Mouse (Mus musculus) embryo, embryonic 10 days (tissue): ENCODE results near the gene Deup1.

Experiments used
- DNase-seq: peaks from one replicate; pipeline ENCODE4 v3.0.0-alpha.2; 2015; ENCODE audit warnings: low spot score

The Deup1 gene

DNA sequence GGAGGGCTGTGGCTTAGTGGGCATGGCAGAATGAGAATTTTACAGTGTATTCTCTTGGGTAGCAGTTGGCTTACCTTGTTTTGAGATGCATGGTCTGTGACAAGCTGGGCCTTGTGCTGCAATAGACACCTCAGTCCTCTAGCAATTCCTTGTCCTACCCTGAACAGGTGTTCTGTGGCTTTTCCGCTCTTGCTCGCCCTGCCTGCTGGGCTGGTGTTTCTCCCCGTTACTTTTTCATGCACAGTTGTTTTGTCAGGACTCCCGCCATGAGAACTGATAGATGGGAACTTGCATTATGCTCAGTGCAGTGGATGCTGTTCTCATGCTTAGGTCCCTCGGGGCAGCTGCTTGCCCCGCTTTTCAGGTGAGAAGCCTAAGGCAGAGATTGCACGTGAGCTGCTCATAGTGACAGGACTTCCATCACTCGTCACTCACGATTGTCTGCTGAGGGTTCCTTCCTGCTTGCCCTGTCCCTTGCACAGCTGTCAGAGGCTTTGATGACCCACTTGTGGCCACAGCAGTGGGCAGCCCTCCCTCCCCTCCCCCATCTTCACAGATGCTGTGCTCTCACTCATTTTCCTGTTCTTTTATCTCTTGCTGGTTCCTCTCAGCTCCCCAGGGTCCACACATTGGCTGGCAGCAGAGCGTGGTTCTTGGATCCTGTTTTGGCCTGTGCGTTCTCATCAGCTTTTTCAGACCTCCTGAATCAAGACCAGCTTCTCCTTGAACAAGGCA lies 94.2 kb downstream of the Deup1 start:
- DNase-seq = no peak

DNA sequence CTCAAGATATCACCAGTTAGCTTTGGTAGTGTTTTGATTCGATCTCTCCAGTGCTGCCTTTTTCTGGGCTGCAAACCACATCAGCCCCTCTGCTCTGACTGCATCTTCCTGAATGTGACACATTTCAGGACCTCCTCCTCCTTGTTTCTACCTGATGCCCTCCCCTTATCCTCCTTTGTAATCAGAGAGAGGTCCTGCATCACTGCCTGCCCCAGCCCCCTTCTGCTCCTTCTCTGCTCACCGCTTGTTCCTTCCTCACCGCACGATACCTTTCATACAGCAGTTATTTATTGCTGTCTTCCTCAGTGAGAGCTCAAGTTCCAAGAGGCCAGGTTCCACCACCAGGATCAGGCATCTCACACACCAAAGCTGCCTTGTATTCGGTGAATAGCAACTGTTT lies 96.5 kb downstream of the Deup1 start:
- no peak for DNase-seq

DNA sequence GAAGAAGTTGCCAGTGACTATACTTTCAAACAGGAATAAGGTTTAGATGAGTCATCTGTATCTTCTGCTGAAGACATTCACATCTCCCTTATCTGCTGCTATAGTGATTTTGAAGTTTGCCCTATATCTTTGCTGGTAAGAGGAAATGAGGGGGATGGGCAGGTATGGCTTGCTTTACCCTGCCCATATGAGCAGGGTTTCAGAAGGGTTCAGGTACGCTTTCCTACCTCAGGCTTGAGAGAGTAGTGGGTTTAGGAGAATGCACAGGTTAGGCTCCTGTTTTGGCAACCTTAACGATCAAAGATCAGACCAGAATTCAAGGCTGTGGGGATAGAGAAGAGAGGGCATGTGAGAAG lies 97.8 kb downstream of the Deup1 start:
- DNase-seq = no peak

DNA sequence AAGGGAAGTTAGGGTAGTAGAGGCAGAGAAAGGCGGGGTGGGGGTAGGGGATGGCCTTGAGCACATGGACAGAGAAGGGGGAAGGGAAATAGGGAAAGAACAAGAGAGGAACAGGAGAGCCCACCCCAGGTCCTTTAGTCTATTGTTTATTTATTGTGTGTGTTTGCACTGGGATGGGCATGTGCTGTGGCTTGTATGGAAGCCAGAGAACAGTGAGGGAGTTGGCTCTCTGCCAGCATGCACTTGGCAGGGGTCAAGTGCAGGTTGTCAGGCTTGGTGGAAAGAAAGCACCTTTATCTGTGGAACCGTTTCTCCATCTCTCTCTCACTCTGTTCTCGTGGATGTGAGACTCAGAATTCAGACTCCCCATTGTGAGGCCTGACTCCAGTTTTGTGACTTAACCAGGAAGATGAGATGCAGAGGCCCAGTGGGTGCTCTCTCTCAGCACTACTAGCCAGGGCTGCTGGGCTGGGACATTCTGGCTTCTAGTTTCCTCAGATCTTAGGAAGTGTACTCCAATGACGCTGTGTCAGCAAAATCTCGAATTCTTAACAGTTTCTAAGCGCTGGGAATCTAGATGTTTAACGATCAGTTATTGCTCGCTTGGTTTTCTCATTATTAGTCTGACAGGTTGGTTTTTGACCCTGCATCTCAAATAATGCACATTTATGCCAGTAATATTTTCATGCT lies 98.3 kb downstream of the Deup1 start:
- no peak for DNase-seq

DNA sequence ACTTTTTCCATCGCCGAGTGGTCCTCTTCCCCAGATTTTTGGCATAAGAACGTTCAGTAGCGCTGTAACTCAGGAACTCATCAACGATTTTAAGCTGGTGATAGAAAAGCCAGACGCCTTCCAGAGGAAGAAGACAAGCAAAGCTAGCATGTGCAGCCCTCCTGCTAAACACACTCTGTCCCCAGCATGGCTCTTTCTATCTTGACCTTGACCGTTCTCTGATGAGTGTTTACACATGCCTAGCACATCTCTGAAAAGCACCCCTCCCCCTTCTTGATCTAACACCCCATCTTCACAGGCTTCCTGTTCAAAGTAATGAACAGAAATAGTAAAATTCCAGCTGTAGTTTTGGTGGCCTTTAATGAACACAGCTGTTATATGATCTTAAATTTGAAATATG lies 99.4 kb downstream of the Deup1 start:
- DNase-seq = no peak

DNA sequence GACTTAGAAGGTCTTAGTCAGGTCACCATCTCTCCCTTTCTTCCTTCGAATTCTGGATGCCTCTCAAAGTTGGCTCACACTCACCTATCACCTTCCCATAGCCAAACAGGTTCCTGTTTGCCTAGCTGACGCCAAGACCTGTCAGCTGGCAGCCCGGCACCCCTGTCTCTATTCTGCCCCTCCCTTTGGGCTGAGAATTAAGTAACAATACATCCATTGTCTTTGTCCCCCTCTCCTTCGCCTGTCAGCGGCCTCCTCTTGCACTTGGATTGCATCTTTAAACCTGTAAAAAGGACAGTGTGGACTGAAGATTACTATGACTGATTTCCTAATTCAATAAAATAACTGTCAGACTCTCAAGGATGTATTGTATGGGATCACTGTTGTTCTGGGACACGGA lies 99.9 kb downstream of the Deup1 start:
- no peak for DNase-seq

DNA sequence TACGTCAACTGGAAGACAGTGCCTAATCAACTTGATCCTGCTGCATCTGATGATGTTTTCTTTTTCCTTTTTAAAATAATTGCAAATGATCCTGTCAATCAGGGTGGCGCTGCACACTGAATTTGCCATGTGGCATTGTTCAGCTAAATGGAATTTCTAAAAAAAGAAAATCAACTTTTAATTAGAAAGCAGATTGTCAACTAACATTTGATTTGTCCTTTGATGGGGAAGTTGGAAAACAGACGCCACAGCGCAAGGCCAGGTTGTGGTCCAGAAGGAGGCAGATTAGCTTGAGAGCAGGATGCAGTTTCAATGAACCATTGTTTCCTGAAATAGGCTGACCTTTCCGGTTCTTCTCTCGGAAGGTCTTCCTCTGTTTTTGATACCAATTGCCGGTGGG lies 101.2 kb downstream of the Deup1 start:
- DNase-seq = no peak

DNA sequence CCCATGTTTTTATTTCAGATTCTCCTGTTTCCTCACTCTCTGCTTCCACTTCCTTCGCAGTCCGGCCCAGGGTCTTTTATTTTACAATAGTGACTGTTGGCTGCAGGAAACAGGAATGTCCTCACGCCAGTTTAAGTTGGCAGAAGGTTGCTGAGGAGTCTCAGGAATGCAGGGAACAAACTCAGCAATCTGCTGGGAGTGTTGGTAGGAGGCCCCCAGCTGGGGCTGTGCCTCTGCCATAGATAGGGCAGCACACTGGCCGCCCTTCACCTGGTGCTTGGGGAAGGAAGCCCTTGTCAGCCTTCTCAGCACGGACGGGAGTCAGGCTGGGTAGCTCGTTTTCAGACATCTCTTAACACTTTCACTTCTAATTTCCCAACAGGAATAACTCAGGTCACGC lies 102.5 kb downstream of the Deup1 start:
- no peak for DNase-seq

DNA sequence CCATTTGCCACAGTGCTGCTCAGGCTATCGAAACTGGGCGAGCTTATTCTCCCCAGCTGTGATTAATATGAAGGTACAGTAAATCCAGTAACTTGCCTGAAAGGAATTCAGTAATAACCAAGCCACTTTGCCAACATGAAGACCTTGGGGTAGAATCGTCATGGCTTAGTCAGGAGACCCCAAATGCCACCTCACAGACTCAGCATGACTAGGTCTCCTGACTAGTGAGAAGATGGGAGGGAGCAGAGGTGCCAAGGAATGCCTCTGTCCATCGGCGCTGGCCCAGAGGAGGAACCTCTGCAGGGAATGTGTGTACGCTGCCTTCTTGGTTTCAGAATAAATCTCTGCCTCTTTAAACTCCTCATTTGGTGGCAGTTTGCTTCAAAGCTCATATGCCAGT lies 104.1 kb downstream of the Deup1 start:
- no peak for DNase-seq

DNA sequence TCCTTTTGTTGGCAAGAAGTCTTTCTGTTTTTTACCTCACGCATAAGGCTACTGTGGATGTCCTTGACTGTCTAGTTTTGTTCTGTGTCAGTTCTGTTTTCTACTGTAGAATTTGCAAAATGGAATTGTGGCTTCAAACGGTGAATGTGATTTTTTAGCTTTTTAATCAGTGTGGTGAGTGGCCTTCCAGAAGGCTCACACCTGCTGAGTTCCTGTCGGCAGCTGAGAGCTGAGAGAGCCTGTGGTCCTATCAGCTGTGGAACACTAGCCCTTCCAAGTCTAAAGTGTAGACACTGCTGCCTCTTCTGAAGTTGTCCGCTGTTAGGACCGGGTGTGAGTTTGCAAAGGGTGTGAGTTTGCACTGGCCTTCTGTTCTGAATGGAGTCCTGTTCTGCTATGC lies 104.8 kb downstream of the Deup1 start:
- DNase-seq = no peak

DNA sequence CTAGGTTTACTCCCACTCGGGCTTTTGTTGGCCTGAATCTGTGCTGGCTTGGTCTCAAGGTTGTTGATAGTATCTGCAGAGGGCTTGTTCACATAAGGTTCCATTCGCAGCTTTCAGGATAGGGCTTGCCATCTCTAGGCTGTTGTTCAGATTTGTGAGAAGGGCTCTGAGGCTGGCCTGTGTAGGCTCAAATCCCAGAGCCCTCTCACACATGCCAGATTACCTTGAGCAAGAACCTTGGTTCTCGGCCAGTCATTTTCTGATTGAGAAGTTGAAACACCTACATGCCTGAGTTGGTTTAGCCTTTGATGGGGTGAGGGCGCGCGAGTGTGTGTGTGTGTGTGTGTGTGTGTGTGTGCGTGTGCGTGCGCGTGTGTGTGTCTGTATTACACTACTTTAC lies 105.4 kb downstream of the Deup1 start:
- DNase-seq = no peak

DNA sequence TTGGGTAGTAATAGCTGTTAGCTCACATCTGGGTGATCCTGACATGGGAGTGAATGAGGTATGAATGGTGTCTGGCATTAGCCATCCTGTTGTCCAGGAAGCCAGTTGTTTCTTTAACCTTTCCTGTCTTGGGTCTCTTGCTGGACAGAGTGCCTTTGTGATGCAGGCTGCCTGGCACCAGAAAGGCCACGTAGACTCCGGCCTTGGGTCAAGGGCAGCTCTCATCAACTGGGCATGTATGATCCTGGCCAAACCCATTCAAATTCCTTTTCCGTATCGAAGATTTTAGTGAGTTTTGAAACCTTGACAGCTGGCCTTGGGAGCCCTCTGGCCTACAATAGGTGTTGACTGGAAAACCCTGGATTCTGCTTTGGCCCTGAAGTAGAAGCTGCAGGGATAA lies 109.8 kb downstream of the Deup1 start:
- no peak for DNase-seq

DNA sequence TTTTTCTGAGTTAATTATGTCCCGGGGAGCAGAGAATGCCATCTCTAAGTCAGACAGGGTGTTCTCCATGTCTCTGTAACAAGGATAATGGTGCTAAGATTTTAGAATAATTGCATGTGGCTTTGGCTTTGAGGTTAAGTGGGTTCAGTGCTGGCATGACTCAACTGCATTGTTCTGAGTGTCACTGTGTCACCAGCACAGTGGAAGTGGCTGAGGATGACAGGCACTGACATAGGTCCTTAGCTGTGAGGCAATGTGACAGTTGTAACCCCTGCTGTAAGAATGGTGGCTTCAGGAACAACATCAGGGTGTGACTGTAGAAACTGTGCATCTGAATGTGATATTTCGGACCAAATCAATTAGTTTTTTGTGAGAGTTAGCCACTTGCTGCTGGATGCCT lies 111.7 kb downstream of the Deup1 start:
- DNase-seq = no peak

DNA sequence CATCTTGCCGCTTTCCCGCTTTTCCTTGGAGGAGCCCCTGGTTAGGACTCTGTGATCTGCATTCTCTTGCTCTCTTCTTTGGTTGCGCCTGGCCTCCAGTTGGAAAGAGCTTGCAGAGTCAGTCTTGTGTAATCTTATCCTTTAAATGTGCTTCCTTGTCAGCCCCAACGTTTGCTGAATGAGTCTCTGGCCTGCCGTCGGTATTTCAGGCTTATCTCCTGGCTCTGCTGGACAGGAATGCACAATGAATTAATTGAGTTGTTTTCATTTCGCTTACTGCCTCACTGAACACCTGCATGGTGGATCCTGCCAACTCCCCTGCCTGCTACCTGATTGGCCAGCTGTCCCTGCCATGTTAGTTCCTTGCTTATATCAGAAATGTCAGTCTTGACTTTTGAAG lies 114.8 kb downstream of the Deup1 start:
- DNase-seq = no peak

DNA sequence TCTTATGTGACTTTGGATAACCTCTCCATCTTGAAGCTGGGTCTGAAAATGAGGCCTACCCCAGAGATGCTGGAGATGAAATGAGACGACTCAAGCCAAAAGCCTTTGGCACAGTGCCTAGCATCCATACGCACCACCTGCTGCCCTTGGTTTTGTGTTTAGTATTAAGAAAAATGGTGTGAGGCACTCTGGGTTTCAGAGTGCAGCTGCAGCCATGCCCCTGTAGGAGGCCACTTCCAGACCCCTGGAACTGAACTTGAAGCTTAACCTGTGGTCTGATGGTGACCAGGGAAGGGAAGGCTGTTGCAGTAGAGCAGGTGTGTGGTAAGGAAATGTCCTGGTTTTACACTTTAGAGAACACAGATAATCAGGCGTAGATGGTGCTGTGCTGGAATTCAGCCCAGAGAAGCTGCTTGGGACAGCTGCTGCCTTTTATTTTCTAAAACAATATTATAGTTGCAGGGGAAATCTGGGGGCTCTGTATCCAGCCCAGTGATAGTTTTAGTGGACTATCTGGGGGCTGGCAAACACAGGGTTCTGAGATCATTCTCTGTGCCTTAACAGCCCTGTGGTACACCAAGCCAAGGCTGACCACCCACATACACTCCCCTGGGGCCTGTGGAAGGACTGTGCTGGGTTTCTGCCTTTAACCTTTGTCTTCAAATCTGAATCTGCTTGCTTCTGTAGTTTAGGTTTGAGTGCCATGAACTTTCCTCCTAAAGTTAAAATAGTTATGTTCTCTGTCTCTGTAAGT lies 117.0 kb downstream of the Deup1 start:
- no peak for DNase-seq
